ENCODE assay signal across 7 mouse cellular contexts in the genomic region with DNA sequence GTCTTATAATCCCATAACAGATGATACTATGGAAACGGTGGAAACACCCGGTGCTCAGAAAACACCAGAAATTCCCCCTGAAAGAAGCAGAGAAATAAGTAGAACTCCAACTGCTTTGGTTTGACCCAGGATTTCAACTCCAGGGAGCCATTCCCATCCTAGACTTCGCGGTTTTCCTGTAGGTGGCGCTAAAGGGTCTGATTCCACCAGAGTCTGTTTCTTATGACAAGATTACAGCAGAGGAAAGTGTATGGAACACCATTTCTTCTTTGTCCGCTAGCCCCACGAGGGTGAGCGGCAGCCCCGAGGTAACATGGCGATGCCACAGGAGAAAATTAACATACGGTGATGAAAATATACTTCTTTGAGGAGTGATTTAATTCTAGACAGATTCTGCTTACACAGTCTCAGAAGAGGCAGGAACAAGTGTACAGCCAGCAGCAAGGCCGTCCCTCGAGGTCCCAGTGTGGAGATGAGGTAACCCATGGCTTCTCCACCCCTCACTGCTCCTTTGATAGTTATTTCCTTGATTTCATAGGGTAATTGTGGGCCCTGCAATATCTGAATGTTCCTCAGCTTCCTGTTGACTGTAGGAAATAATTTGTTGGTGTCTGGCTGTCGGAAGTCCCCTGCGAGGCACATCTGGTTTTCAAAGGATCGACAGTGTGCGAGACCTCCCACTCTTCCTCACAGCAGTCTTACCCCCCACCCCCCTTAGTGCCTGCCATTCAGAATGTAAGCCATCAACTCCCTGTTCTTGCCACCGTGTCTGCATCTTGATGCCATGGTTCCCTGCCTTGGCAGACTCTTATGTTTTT. TPM values are rescaled to one million over a fixed set of nuclear protein-coding genes. Genes with fewer than 3 reads are reported as not detected.
A peak's percentile ranks its signal among the peaks of the same experiment; 100 is the strongest.
DNase-seq lines count a peak whose midpoint lies in the region; ATAC-seq and TF ChIP-seq lines count a peak whose summit lies in the region.

No protein-coding gene starts in this region.

- 27% methylated on average over 18 of the region's 18 CpGs for WGBS in intestine, embryonic 14.5 days
- 36% methylated on average over 18 of the region's 18 CpGs for WGBS in midbrain, embryonic 12.5 days
- 32% methylated on average over 18 of the region's 18 CpGs for WGBS in small intestine, adult 2 months

- TF ChIP-seq POLR2A in small intestine, adult 2 months (IDR thresholded peaks at IDR 0.05; ENCODE audit: low read depth, low read length) = no peak

- H3K27me3 ChIP-seq in intestine, embryonic 14.5 days (replicated peaks; ENCODE audit: control insufficient read depth, insufficient read depth, low read length) = no peaks in the 10 kb centered on the region
- H3K27me3 ChIP-seq in midbrain, embryonic 12.5 days = 0 out of 2 replicates have a peak, but pooled peaks cover 5% of the 10 kb centered on the region
- H3K27me3 ChIP-seq in small intestine, adult 2 months (ENCODE audit: control insufficient read depth, insufficient read depth, low read length) = no peaks in the 10 kb centered on the region

- no peak overlapping the region for H3K4me2 ChIP-seq in intestine, embryonic 14.5 days (ENCODE audit: low read length)
- H3K4me2 ChIP-seq in midbrain, embryonic 12.5 days (replicated peaks) = 0 out of 2 replicates have a peak overlapping the region, but pooled peaks have one; percentile 9

- no peaks in the 10 kb centered on the region for H3K9me3 ChIP-seq in intestine, embryonic 14.5 days (ENCODE audit: control insufficient read depth, low read length)
- no peaks in the 10 kb centered on the region for H3K9me3 ChIP-seq in midbrain, embryonic 12.5 days

- H3K4me1 ChIP-seq in intestine, embryonic 14.5 days (replicated peaks; ENCODE audit: control insufficient read depth, insufficient read depth, low read length) = 0 out of 2 replicates have a peak, but pooled peaks cover 3% of the 10 kb centered on the region
- H3K4me1 ChIP-seq in midbrain, embryonic 12.5 days = 0 out of 2 replicates have a peak, but pooled peaks cover 3% of the 10 kb centered on the region
- H3K4me1 ChIP-seq in small intestine, adult 2 months (ENCODE audit: control insufficient read depth, insufficient read depth, insufficient read length, low read length) = peaks cover 1% of the 10 kb centered on the region; the same call in 1 of the 2 replicates

- no peaks in the 10 kb centered on the region for H3K36me3 ChIP-seq in intestine, embryonic 14.5 days (ENCODE audit: control insufficient read depth, insufficient read depth, low read length)
- H3K36me3 ChIP-seq in midbrain, embryonic 12.5 days = no peaks in the 10 kb centered on the region
- H3K36me3 ChIP-seq in small intestine, adult 2 months (ENCODE audit: control insufficient read depth, insufficient read depth, low read length) = no peaks in the 10 kb centered on the region

- DNase-seq in adipocyte (ENCODE audit: low spot score) = peak; percentile 88
- DNase-seq in gastrocnemius, postnatal 25 days = peak; percentile 43
- DNase-seq in intestine, embryonic 14.5 days (ENCODE audit: low spot score) = peak; percentile 90
- DNase-seq in left cerebral cortex, adult 8-10 months (ENCODE audit: low spot score in 2 of 2) = peak; percentile 51 to 75

- ATAC-seq in common myeloid progenitor, adult 5-6 weeks (replicated peaks; ENCODE audit: low read depth, poor library complexity, severe bottlenecking) = peak; percentile 88
- ATAC-seq in intestine, embryonic 14.5 days (replicated peaks; ENCODE audit: low FRiP score, low TSS enrichment, low read depth) = peak; percentile 83
- ATAC-seq in midbrain, embryonic 12.5 days (ENCODE audit: low FRiP score, low read depth) = peak; percentile 70

- H3K4me3 ChIP-seq in intestine, embryonic 14.5 days (ENCODE audit: low read depth, low read length) = no peak overlapping the region
- no peak overlapping the region for H3K4me3 ChIP-seq in midbrain, embryonic 12.5 days
- no peak overlapping the region for H3K4me3 ChIP-seq in small intestine, adult 2 months (ENCODE audit: low read depth, low read length)

- no peak overlapping the region for H3K9ac ChIP-seq in intestine, embryonic 14.5 days (ENCODE audit: low read length)
- no peak overlapping the region for H3K9ac ChIP-seq in midbrain, embryonic 12.5 days (replicated peaks)

- no peak overlapping the region for H3K27ac ChIP-seq in intestine, embryonic 14.5 days (ENCODE audit: low read depth)
- no peak overlapping the region for H3K27ac ChIP-seq in midbrain, embryonic 12.5 days (replicated peaks)
- no peak overlapping the region for H3K27ac ChIP-seq in small intestine, adult 2 months (ENCODE audit: insufficient read depth, low read depth, low read length)

- peak; percentile 58; the same call in 1 of the 2 replicates for TF ChIP-seq CTCF in small intestine, adult 2 months (IDR thresholded peaks at IDR 0.05; ENCODE audit: extremely low read depth, insufficient read length, insufficient replicate concordance, low read depth, low read length)

RNA-seq across cellular contexts. Expression of a gene that starts 23.1 kb away (rescaled TPM):
- total RNA-seq in common myeloid progenitor, adult 5-6 weeks (2017) = 23.2 and 29.5 TPM in 2 replicates
- 100 to 1,000 TPM; 131 to 158 TPM for total RNA-seq in gastrocnemius, postnatal 25 days (2021)
- 4.2 and 5.8 TPM in 2 replicates for polyA plus RNA-seq in intestine, embryonic 14.5 days (2014; fragmentation: Nextera tagmentation; extraction: Ambion mirVana)
- 100 to 1,000 TPM; 104 to 112 (median 108) TPM for total RNA-seq in left cerebral cortex, adult 8-10 months (2022)
- 3.5 and 4.4 TPM in 2 replicates for polyA plus RNA-seq in midbrain, embryonic 12.5 days (2016; fragmentation: Nextera tagmentation; extraction: Ambion mirVana)
- polyA plus RNA-seq in small intestine, adult 2 months (2012; rRNA removed) = 4.3 and 8.9 TPM in 2 replicates
